Mouse (Mus musculus) CD8-positive naive resting alpha-beta T cell, adult 2 months (primary cell): ENCODE data around the gene 6030452D12Rik.

Experiments used
- DNase-seq, 2 experiments: peaks; one replicate each; pipeline ENCODE4 v3.0.0; 2022; ENCODE audit warnings: low read depth in 2 of 2, low spot score in 2 of 2

6030452D12Rik gene

DNA sequence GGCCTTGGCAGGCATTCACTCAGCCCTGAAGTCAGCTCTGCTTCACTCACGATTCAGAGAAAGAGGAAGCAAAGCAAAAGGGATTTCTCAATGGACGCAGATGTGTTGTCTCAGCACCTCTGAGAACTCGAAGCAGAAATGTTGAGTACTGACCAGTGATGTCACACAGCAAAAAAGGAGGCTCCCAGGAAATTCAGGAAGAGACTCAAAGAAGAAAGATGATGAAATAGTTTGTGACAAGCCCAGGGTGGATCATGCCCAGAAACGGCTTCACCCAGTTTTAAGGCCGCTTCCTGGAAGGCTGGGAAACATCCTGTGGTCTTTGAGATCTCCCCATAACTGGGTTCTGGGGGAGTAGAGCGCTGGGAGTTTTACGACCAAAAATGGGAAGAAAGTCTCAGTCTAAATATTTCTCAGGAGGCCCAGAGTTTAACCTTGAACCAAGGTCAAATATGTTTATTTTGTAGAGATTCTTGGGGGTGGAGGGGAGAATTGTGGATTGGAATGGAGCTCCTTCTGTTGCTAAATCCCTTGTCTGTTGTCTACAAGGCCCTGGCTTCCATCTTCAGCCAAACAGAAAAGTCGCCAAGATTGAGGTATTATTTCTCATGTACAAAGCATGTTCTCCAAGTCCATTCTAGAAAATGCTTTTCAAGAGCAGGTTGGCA lies at the start of gene 6030452D12Rik:
TSS of gene 6030452D12Rik (plus strand) at position 505 of the 668 bp plus-strand sequence.
- DNase-seq = no peak

DNA sequence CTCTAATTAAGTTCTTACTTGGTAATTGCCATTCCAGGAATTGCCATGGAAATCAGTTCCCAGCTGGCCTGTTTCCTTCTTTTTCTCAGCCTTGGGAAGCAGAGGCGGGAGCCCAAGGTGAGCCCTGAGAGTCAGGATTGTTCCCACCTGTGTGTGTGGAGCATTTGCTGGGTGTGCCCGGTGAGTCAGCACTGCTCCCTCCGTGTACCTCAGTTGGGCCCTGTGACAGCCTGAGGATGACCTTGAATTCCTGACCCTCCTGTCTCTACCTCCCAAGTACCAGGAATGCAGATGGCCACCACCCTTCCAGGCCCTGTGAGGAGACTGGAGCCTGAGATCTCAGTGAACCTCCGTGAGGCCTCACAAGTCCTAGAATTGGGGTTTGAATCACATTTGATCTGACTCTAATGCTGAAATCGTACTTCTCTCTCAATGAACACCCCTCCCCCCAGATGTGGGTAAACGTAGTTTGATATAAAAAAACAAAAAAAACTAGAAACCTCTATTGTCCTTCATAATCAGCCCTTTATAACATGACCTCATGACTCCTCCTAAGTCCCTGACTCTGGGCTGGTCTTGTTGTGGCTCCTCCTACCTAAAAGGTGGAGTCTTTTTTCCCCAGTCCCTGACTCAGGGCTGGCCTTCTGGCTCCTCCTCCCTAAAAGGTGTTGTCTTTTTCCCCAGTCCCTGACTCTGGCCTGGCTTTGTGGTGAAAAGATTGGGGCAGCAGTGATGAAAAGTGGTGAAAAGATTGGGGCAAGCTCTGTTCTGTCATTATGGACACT lies 48.8 kb upstream of the 6030452D12Rik start:
- no peak for DNase-seq

DNA sequence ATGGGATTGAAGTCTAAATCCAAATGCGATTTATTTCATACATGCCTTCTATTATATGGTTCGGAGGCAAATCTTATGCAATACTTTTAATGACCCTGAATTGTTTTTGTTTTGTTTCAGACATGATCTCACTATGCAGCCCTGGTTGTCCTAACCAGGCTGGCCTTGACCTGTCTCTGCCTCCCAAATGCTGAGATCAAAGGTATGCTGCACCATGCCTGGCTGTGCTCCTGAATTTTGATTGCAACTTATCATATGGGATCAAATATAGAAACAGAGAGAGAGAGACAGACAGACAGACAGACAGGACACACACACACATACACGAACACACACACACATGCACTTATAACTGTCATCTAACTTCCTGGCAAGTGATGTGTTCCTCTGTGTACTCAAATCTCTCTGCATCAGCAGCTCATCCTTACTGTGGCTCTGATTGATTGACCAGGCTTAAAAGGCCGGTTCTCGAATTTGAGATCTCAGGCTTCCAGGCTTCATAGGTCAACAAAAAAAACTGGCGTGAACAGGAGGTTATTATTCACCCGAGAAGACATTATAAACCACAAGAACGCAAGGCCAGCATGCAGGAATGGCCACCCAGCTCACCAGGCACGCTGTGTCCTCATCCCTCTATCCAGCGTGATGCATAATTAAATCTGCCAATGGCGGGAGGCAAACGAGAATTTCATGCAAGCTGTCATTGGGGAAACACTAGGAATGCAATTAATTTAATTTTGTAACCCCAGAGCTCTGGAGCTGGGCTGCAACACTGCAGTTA lies 47.4 kb upstream of the 6030452D12Rik start:
- DNase-seq = no peak

DNA sequence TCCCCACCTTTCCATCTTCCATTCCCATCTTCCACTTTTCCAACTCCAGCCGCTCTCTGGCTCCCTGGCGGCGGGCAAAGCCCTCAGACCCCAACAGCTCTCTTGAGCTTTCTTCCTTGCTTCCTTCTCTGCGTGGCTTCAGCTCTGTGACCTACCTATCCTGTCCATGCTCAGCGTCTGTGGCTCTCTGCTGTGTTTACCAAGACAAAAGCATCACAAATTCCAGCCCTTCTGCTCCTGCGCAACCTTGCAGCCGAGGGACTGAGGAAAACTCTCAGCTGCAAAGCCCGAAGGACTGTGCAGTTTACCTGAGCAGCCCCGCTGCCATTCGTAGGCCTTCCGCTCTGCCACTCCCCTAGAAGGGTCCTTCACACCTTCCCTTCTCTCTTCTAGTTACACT lies 46.3 kb upstream of the 6030452D12Rik start:
- no peak for DNase-seq

DNA sequence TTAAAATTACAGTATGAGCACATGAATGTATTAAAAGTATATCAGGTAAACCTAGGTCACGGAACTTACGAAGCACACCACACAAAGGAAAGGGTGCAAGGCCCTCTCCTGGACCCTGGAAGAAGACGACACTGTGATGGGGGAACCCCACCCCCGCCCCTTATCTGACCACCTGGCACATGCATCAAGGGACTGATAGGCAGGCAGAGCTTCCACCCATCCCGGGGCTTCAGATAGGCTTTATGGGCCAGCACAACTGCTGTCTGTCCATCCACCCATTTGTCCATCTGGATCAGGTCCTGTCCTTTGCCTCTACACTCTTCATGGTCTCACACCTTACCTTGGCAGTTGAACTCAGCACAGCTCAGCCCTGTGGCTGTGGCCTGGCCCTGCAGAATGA lies 38.2 kb upstream of the 6030452D12Rik start:
- DNase-seq = no peak

- DNase-seq = no peak
Measured at GRCm38 (mm10) chr8:106463795-106464194, 36.5 kb upstream of the 6030452D12Rik start.

DNA sequence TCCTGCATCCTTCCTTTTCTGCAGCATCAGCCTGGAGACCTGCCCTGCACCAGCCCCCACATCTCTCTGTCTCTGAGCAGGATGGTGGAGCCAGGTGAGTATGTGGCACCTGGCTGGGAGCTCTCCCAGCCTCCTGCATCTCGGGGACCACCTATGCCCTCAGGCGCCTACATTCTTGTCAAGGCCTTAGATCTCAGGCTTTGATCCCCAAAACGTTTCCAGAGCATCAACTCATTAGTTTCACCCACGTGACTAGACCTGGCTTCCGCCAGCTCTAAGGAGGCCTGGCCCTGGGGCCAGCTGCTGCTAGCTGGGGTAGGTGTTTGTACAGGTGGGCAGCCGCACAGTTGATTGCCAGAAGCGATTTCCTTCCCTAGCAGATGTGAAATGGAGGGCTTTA lies 30.8 kb upstream of the 6030452D12Rik start:
- DNase-seq = no peak

GRCm38 (mm10) chr8:106474001-106474400 lies 26.3 kb upstream of the 6030452D12Rik start:
- no peak for DNase-seq

- DNase-seq = no peak
Measured at GRCm38 (mm10) chr8:106504241-106504640, 3.9 kb downstream of the 6030452D12Rik start.

DNA sequence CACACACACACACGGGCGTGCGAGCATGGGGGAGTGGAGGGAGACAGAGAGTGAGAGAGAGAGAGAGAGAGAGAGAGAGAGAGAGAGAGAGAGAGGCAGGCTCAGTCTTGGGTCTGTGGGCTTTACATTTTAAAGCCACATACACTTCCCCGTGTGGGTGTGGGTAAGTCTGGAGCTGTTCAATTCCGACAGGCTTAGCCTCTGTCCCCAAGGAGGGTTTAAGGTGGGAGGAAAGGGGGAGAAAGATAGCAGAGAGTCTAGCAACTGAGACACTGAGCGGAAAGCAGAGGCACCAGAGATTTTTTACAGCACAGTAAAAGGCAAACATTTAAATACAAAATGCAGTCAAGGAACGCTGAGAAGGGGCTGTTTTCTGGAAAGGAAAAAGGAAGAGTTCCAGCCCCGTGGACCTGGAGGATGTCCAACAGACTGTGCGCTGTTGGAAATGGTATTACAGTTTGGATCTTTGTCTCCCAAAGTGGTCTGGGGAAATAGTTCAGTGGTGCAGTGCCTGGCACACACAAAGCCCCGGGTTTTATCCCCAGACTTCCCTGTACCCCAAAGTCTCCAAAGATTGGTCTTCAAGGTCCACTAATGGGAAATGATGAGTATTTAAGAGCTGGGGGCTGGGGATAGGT lies 5.1 kb downstream of the 6030452D12Rik start:
- no peak for DNase-seq

DNA sequence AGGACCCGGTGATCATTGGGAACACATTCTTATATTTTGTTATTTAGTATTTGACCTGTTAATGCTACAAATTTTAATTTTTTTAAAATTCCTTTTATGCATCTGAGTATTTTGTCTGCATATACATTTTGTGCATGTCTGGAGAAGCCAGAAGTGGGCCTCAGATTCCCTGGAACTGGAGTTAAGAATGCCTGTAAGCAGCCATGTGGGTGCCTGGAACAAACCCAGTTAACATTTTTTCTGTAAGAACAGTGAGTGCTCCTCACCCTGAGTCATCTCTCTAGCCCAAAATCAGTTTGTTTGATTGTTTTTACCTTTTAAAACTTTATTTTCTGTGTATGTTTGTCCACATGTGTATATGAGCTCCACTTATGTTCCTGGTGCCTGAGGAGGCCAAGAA lies 5.8 kb downstream of the 6030452D12Rik start:
- no peak for DNase-seq

- no peak for DNase-seq
Measured at GRCm38 (mm10) chr8:106507761-106508331, 7.5 kb downstream of the 6030452D12Rik start.

DNA sequence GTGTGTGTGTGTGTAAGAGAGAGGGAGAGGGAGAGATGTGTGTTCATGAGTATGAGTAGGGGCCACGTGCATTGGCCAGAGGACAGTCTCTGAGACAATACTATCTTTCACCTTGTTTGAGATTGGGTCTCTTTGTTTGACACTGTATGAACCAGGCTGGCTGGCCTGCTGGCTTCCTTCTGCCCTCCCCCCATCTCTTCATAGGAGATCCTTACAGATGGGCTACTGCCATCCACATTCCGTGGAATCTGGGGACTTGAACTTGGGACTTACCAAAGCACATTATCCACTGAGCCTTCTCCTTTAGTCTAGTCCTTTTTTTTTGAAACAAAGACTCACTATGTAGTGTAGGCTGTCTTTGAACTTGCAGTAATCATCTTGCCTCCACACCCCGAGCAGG lies 8.1 kb downstream of the 6030452D12Rik start:
- DNase-seq = no peak

DNA sequence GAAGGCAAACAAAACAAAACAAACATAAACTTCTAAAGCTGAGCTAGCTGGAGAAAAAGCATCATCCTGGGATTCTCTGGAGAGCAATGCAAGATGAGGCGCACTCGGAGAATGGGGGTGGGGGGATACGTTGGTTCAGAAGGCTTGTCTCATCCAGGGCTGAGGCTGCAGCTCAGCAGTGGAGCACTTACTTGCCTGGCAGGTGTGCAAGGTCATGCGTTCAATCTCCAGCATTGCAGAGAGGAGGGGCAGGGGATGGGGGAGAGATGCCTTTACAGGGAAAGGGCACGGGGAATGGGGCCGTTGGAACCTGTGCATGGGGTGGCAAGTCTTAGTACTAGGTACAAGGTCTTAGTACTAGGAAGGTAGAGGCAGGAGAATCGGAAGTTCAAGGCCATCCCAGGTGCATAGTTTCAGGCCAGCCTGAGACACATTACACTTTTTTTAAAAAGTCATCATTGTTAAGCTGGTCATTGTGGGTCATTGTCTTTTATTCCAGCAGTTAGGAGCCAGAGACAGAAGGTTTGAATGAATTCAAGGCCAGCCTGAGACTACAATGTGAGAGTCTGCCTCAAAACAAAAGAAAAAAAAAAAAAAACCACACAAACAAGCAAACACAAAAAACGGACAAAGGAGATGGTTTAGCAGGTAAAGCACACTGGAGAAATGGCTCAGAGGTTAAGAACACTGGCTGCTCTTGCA lies 8.9 kb downstream of the 6030452D12Rik start:
- DNase-seq = no peak

GRCm38 (mm10) chr8:106510365-106510975 lies 10.1 kb downstream of the 6030452D12Rik start, which contains the start of gene Cdh3:
Gene Cdh3 (plus strand): TSS chr8:106510891.
- DNase-seq = no peak

GRCm38 (mm10) chr8:106511065-106511501 lies 10.8 kb downstream of the 6030452D12Rik start:
- no peak for DNase-seq

- no peak for DNase-seq
Measured at GRCm38 (mm10) chr8:106511531-106512041, 11.3 kb downstream of the 6030452D12Rik start.

DNA sequence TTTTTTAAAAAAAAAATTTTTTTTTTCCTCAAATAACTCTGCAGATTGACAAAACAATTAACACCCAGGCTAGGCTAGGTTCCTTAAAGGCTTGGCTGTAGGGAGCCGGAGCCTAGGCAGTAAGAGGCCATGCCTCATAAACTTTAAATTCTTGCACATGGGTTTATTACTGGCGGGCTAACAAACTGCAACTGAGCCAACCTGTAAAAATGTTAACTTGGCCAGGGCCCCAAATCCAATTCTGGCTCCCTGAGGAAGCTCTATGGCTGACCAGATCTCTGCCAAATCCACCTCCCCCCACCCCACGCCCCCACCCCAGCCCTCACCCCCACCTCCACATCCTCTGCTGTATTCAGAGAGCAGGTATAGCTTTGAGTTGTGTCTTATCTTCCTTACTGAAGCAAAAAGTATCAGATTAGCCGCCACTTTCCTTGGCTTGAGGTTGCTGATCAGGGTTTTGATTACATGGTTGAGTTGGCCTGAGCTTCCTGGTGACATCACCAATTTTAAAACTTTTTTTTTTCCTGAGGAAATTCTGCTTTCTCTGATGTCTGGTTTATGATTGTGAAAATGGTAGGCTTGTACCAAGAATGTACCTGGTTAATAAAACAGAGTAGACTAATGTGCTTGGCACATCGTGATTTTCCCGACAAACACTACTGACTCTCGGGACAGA lies 12.3 kb downstream of the 6030452D12Rik start:
- no peak for DNase-seq

GRCm38 (mm10) chr8:106515946-106516479 lies 15.7 kb downstream of the 6030452D12Rik start:
- no peak for DNase-seq
